Mouse (Mus musculus) heart, adult 2 months (tissue): ENCODE measurements around the gene Gm27027. TPM values are rescaled to one million over a fixed set of nuclear protein-coding genes. Genes with fewer than 3 reads are reported as not detected.
A peak's percentile ranks its signal among the peaks of the same experiment; 100 is the strongest.

ENCODE experiments used
- DNase-seq, 2 experiments: peaks; one replicate each; pipeline ENCODE4 v3.0.0; 2021
- H3K27ac ChIP-seq: fragments of 200-600 bp; 2 replicates; pipeline ENCODE4 v1.8.1; 2022
- H3K27me3 ChIP-seq: fragments of 200-500 bp; 2 replicates; pipeline ENCODE4 v1.6.1; 2012; ENCODE audit warnings: mild to moderate bottlenecking, low read length, inconsistent platforms, mixed read lengths; ENCODE audit not compliant: control insufficient read depth, insufficient read depth
- H3K36me3 ChIP-seq: fragments of 200-500 bp; 2 replicates; pipeline ENCODE4 v1.6.1; 2012; ENCODE audit warnings: low read length, inconsistent platforms; ENCODE audit not compliant: control insufficient read depth, insufficient read depth
- H3K4me1 ChIP-seq: fragments of 200-500 bp; 2 replicates; pipeline ENCODE4 v1.6.1; 2011; ENCODE audit warnings: low read length; ENCODE audit not compliant: control insufficient read depth, insufficient read depth
- H3K4me3 ChIP-seq: fragments of 200-600 bp; 2 replicates; pipeline ENCODE4 v1.8.1; 2022
- H3K79me2 ChIP-seq: fragments of 200-500 bp; replicated peaks from 2 replicates; pipeline ENCODE4 v1.6.1; 2012; ENCODE audit warnings: mild to moderate bottlenecking, inconsistent platforms, low read length, moderate library complexity, mixed read lengths; ENCODE audit not compliant: control insufficient read depth, insufficient read depth
- H3K9ac ChIP-seq: fragments of 200-500 bp; 2 replicates; pipeline ENCODE4 v1.6.1; 2012; ENCODE audit warnings: low read depth, mild to moderate bottlenecking, control low read depth, inconsistent platforms, low read length, mixed read lengths
- CTCF ChIP-seq: fragments of 200-600 bp; IDR thresholded peaks from 2 replicates; pipeline ENCODE4 v1.8.1; 2022; ENCODE audit warnings: antibody characterized with exemption, mild to moderate bottlenecking, moderate library complexity
- EP300 ChIP-seq: fragments of 200-500 bp; IDR thresholded peaks from 2 replicates; pipeline ENCODE4 v1.6.1; 2011; ENCODE audit warnings: low read depth, low read length, control low read depth; ENCODE audit not compliant: insufficient read depth
- POLR2A ChIP-seq: fragments of 200-500 bp; IDR thresholded peaks from 2 replicates; pipeline ENCODE4 v1.6.1; 2011; ENCODE audit warnings: mild to moderate bottlenecking, low read depth, low read length, control low read depth; ENCODE audit not compliant: insufficient read depth
- WGBS: fragments of 180-500 bp; shearing (Covaris S2); methylation state at CpG from one replicate; pipeline ENCODE4 v1.1.7; 2018; 5-methylcytosine and 5-hydroxymethylcytosine counted together
- intact Hi-C: fragments of 180-260 bp; cut with DNase I; formaldehyde crosslinking; loops from one replicate; pipeline ENCODE4 v1.15.1; 2025
- polyA plus RNA-seq: library from polyadenylated mRNA; depleted of rRNA; stranded (reverse); fragments of >200 nt; gene quantifications from 2 replicates; pipeline ENCODE4 v1.2.3, GENCODE M21; 2012
- total RNA-seq, 2 experiments: library from RNA; stranded (reverse); gene quantifications; 2 replicates each; pipeline ENCODE4 v1.2.3; 2021

Gene Gm27027
- total and polyA plus RNA-seq, 3 experiments: not detected

GRCm38 (mm10) chr2:93971647-93972046 lies 24.5 kb downstream of the Gm27027 start:
- no peaks in the 10 kb centered on the region for H3K36me3 ChIP-seq
- no peak overlapping the region for H3K27ac ChIP-seq
- H3K9ac ChIP-seq: no peak overlapping the region
- H3K79me2 ChIP-seq: no peaks in the 10 kb centered on the region
- 0 out of 2 replicates have a peak, but pooled peaks cover 2% of the 10 kb centered on the region for H3K4me1 ChIP-seq
- intact Hi-C loops: no loop called here
- no peak overlapping the region for H3K4me3 ChIP-seq
- no peak for TF ChIP-seq EP300
- no peak for TF ChIP-seq POLR2A
- TF ChIP-seq CTCF: no peak
- DNase-seq: no peak
- WGBS: 69% methylated on average over 3 of the region's 3 CpGs
- no peaks in the 10 kb centered on the region for H3K27me3 ChIP-seq

GRCm38 (mm10) chr2:93964494-93965160 lies 31.5 kb downstream of the Gm27027 start:
- intact Hi-C loops: no loop called here

GRCm38 (mm10) chr2:93963802-93964201 lies 32.4 kb downstream of the Gm27027 start:
- Histone ChIP-seq H3K4me1 (peaks cover 3% of the 10 kb centered on the region; the same call in 1 of the 2 replicates), H3K79me2 (no peaks in the 10 kb centered on the region), H3K9ac (no peak overlapping the region), H3K36me3 (no peaks in the 10 kb centered on the region), H3K4me3 (no peak overlapping the region), H3K27ac (no peak overlapping the region), H3K27me3 (no peaks in the 10 kb centered on the region)
- intact Hi-C loops: no loop called here
- WGBS: 90% methylated on average over 1 of the region's 1 CpGs
- DNase-seq: no peak
- TF ChIP-seq CTCF: no peak
- no peak for TF ChIP-seq EP300
- TF ChIP-seq POLR2A: no peak

More at GRCm38 (mm10) chr2:93964494-93965160, 31.5 kb downstream of the Gm27027 start:
- no peak overlapping the region for H3K9ac ChIP-seq
- peaks cover 3% of the 10 kb centered on the region; the same call in 1 of the 2 replicates for H3K4me1 ChIP-seq
- no peaks in the 10 kb centered on the region for H3K79me2 ChIP-seq
- TF ChIP-seq POLR2A (no peak), CTCF (no peak), EP300 (no peak)
- H3K27me3 ChIP-seq: no peaks in the 10 kb centered on the region
- no peaks in the 10 kb centered on the region for H3K36me3 ChIP-seq
- no peak overlapping the region for H3K4me3 ChIP-seq
- DNase-seq: peak in 1 of 2 experiments; percentile 21
- 40% methylated on average over 7 of the region's 7 CpGs for WGBS
- H3K27ac ChIP-seq: no peak overlapping the region

GRCm38 (mm10) chr2:93961716-93962115 lies 34.4 kb downstream of the Gm27027 start:
- Histone ChIP-seq H3K27me3 (no peaks in the 10 kb centered on the region; the same call in 1 of the 2 replicates), H3K9ac (no peak overlapping the region), H3K79me2 (no peaks in the 10 kb centered on the region), H3K27ac (no peak overlapping the region; the same call in 1 of the 2 replicates), H3K4me1 (peaks cover 3% of the 10 kb centered on the region; the same call in 1 of the 2 replicates), H3K4me3 (no peak overlapping the region), H3K36me3 (no peaks in the 10 kb centered on the region)
- intact Hi-C loops: no loop called here
- no peak for TF ChIP-seq POLR2A
- no peak for TF ChIP-seq EP300
- no peak for TF ChIP-seq CTCF
- peak in 1 of 2 experiments; percentile 59 for DNase-seq
- WGBS: 43% methylated on average over 8 of the region's 8 CpGs

- intact Hi-C loops: loop anchor here (5.0 kb wide), 1 partner anchor 52 kb away; no protein-coding TSS in a partner anchor
- no peaks in the 10 kb centered on the region for H3K79me2 ChIP-seq
- no peaks in the 10 kb centered on the region for H3K36me3 ChIP-seq
- peaks cover 6% of the 10 kb centered on the region for H3K4me1 ChIP-seq
- DNase-seq: no peak
- no peak overlapping the region for H3K9ac ChIP-seq
- WGBS: 76% methylated on average over 8 of the region's 8 CpGs
- TF ChIP-seq CTCF: no peak
- TF ChIP-seq POLR2A: no peak
- TF ChIP-seq EP300: no peak
- H3K27ac ChIP-seq: no peak overlapping the region
- peaks cover 6% of the 10 kb centered on the region; the same call in 1 of the 2 replicates for H3K27me3 ChIP-seq
- no peak overlapping the region for H3K4me3 ChIP-seq
Observed at GRCm38 (mm10) chr2:93959346-93959745, 36.8 kb downstream of the Gm27027 start.

- H3K27me3 ChIP-seq: peaks cover 6% of the 10 kb centered on the region; the same call in 1 of the 2 replicates
- peaks cover 6% of the 10 kb centered on the region for H3K4me1 ChIP-seq
- no peak overlapping the region for H3K4me3 ChIP-seq
- TF ChIP-seq EP300 (no peak), POLR2A (no peak), CTCF (no peak)
- H3K36me3 ChIP-seq: no peaks in the 10 kb centered on the region
- H3K9ac ChIP-seq: no peak overlapping the region
- intact Hi-C loops: loop anchor here (5.0 kb wide), 1 partner anchor 51 kb away; no protein-coding TSS in a partner anchor
- DNase-seq: no peak
- 71% methylated on average over 3 of the region's 3 CpGs for WGBS
- H3K79me2 ChIP-seq: no peaks in the 10 kb centered on the region
- no peak overlapping the region for H3K27ac ChIP-seq
Observed at GRCm38 (mm10) chr2:93958216-93958615, 37.9 kb downstream of the Gm27027 start.
